In the genomic region with DNA sequence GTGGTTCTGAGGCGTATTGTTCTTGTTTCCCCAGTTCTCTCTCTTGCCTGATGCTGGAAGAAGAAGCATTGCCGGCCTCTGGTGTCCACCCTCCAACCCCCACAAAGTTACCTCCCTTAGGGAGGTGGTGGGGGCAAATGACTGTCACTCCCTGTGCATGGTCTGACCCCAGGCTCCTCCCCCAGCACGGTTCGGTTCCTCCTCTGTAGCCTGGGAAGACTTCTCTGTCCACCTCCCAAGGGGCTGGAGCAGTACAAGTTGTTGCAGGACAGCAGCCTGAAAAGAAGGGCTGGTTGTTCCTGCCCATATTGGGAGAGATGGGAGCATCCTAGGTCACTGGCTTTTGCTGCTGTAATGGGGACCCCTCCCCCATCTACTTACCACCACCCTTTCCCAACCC, we compare ENCODE assay signal across 29 mouse cellular contexts. TPM values are rescaled to one million over a fixed set of nuclear protein-coding genes. Genes with fewer than 3 reads are reported as not detected.
DNase-seq lines count a peak whose midpoint lies in the region; ATAC-seq and TF ChIP-seq lines count a peak whose summit lies in the region.
"Had no signal": no experiment of that assay in that cellular context is flagged by ENCODE, and none has a peak within 500 bp of the region (broad histone marks: within the 10 kb centered on the region; RNA-seq: fewer than 3 reads in every experiment).

No protein-coding gene starts in this region.

- no peaks in the 10 kb centered on the region for H3K79me2 ChIP-seq in heart, adult 2 months (replicated peaks; ENCODE audit: control insufficient read depth, insufficient read depth, low read length)

- no peaks in the 10 kb centered on the region for H3K9me3 ChIP-seq in forebrain, embryonic 15.5 days
- no peaks in the 10 kb centered on the region for H3K9me3 ChIP-seq in forebrain, embryonic 11.5 days (ENCODE audit: control insufficient read depth, low read length)
- H3K9me3 ChIP-seq in neural tube, embryonic 15.5 days (replicated peaks), result no peaks in the 10 kb centered on the region
- H3K9me3 ChIP-seq: embryonic facial prominence, embryonic 13.5 days; G1E; heart, embryonic 15.5 days; hindbrain, embryonic 15.5 days; limb, embryonic 15.5 days; liver, embryonic 15.5 days had no signal

- no peak for TF ChIP-seq POLR2A in heart, adult 2 months (IDR thresholded peaks at IDR 0.05; ENCODE audit: insufficient read depth, low read depth, low read length)

- no peak for DNase-seq in forebrain, embryonic 11.5 days (ENCODE audit: low spot score)
- DNase-seq in heart, adult 2 months, result peak; percentile 31 to 47
- no peak for DNase-seq in heart, postnatal 25 days (ENCODE audit: low spot score)
- peak; percentile 9 for DNase-seq in neural tube, embryonic 10.5 days (ENCODE audit: extremely low spot score, low spot score)
- DNase-seq in heart, postnatal 4 days, result peak; percentile 14
- no peak for DNase-seq in thymus, postnatal 4 days
- DNase-seq: adrenal gland, postnatal 10 days; cerebellum, adult 9-11 months; thymus, postnatal 14 days had no signal

- intact Hi-C loops in heart, adult 2 months (cut with DNase I), result no loop called here
- intact Hi-C loops in heart, postnatal 25 days (cut with DNase I), result no loop called here

- TF ChIP-seq EP300 in heart, adult 2 months (IDR thresholded peaks at IDR 0.05; ENCODE audit: insufficient read depth, low read depth, low read length), result no peak

- H3K27me3 ChIP-seq in forebrain, embryonic 15.5 days, result no peaks in the 10 kb centered on the region
- H3K27me3 ChIP-seq in forebrain, embryonic 11.5 days (ENCODE audit: control insufficient read depth, insufficient read depth, low read length), result no peaks in the 10 kb centered on the region
- no peaks in the 10 kb centered on the region for H3K27me3 ChIP-seq in heart, adult 2 months (ENCODE audit: control insufficient read depth, insufficient read depth, low read length)
- no peaks in the 10 kb centered on the region for H3K27me3 ChIP-seq in neural tube, embryonic 15.5 days (replicated peaks)
- H3K27me3 ChIP-seq: embryonic facial prominence, embryonic 13.5 days; heart, embryonic 15.5 days; hindbrain, embryonic 15.5 days; limb, embryonic 15.5 days; liver, embryonic 15.5 days had no signal

- no peak for TF ChIP-seq CTCF in heart, adult 2 months (IDR thresholded peaks at IDR 0.05)

- H3K4me1 ChIP-seq in forebrain, embryonic 15.5 days, result no peaks in the 10 kb centered on the region
- no peaks in the 10 kb centered on the region for H3K4me1 ChIP-seq in forebrain, embryonic 11.5 days (replicated peaks; ENCODE audit: control insufficient read depth, insufficient read depth, low read length)
- H3K4me1 ChIP-seq in heart, adult 2 months (ENCODE audit: control insufficient read depth, insufficient read depth, low read length), result no peaks in the 10 kb centered on the region
- H3K4me1 ChIP-seq in neural tube, embryonic 15.5 days, result no peaks in the 10 kb centered on the region
- H3K4me1 ChIP-seq: embryonic facial prominence, embryonic 13.5 days; heart, embryonic 15.5 days; hindbrain, embryonic 15.5 days; limb, embryonic 15.5 days; liver, embryonic 15.5 days had no signal

- H3K4me2 ChIP-seq in forebrain, embryonic 15.5 days (replicated peaks), result no peak overlapping the region
- no peak overlapping the region for H3K4me2 ChIP-seq in forebrain, embryonic 11.5 days (ENCODE audit: low read depth, low read length, severe bottlenecking)
- H3K4me2 ChIP-seq in neural tube, embryonic 15.5 days, result no peak overlapping the region
- H3K4me2 ChIP-seq: embryonic facial prominence, embryonic 13.5 days; heart, embryonic 15.5 days; hindbrain, embryonic 15.5 days; limb, embryonic 15.5 days; liver, embryonic 15.5 days had no signal

- no peak overlapping the region for H3K27ac ChIP-seq in forebrain, embryonic 15.5 days (replicated peaks)
- H3K27ac ChIP-seq in forebrain, embryonic 11.5 days (ENCODE audit: low read depth, low read length), result no peak overlapping the region
- H3K27ac ChIP-seq in heart, adult 2 months, result no peak overlapping the region; the same call in 1 of the 2 replicates
- no peak overlapping the region for H3K27ac ChIP-seq in neural tube, embryonic 15.5 days (replicated peaks)
- H3K27ac ChIP-seq: embryonic facial prominence, embryonic 13.5 days; heart, embryonic 15.5 days; hindbrain, embryonic 15.5 days; limb, embryonic 15.5 days; liver, embryonic 15.5 days had no signal

- no peak overlapping the region for H3K4me3 ChIP-seq in forebrain, embryonic 15.5 days
- H3K4me3 ChIP-seq in forebrain, embryonic 11.5 days (ENCODE audit: low read depth, low read length), result no peak overlapping the region
- no peak overlapping the region for H3K4me3 ChIP-seq in heart, adult 2 months
- H3K4me3 ChIP-seq in neural tube, embryonic 15.5 days (replicated peaks), result no peak overlapping the region
- H3K4me3 ChIP-seq: embryonic facial prominence, embryonic 13.5 days; heart, embryonic 15.5 days; hindbrain, embryonic 15.5 days; limb, embryonic 15.5 days; liver, embryonic 15.5 days had no signal

- 89% methylated on average over 4 of the region's 4 CpGs for WGBS in forebrain, embryonic 15.5 days
- WGBS in forebrain, embryonic 11.5 days, result 89% methylated on average over 4 of the region's 4 CpGs
- 71% methylated on average over 4 of the region's 4 CpGs for WGBS in heart, adult 2 months
- WGBS in neural tube, embryonic 15.5 days, result 90% methylated on average over 4 of the region's 4 CpGs

- no peak overlapping the region for H3K9ac ChIP-seq in forebrain, embryonic 15.5 days (replicated peaks)
- H3K9ac ChIP-seq in forebrain, embryonic 11.5 days (ENCODE audit: low read length), result no peak overlapping the region
- no peak overlapping the region for H3K9ac ChIP-seq in heart, adult 2 months (ENCODE audit: low read depth, low read length)
- no peak overlapping the region for H3K9ac ChIP-seq in neural tube, embryonic 15.5 days (replicated peaks)
- H3K9ac ChIP-seq: embryonic facial prominence, embryonic 13.5 days; heart, embryonic 15.5 days; hindbrain, embryonic 15.5 days; limb, embryonic 15.5 days; liver, embryonic 15.5 days had no signal

- 0 out of 2 replicates have a peak, but pooled peaks have one; percentile 15 for ATAC-seq in forebrain, embryonic 15.5 days (replicated peaks)
- no peak for ATAC-seq in forebrain, embryonic 11.5 days (replicated peaks; ENCODE audit: low FRiP score)
- ATAC-seq in neural tube, embryonic 15.5 days (ENCODE audit: low FRiP score), result no peak
- ATAC-seq: activated CD4-positive, CD25-positive, alpha-beta regulatory T cell, adult 4 months; intestine, embryonic 16.5 days; lung, postnatal 0 days had no signal

- peaks cover 94% of the 10 kb centered on the region for H3K36me3 ChIP-seq in forebrain, embryonic 15.5 days
- peaks cover 10% of the 10 kb centered on the region; the same call in 1 of the 2 replicates for H3K36me3 ChIP-seq in forebrain, embryonic 11.5 days (ENCODE audit: control insufficient read depth, insufficient read depth, low read length)
- H3K36me3 ChIP-seq in heart, adult 2 months (ENCODE audit: control insufficient read depth, insufficient read depth, low read length), result peaks cover 28% of the 10 kb centered on the region
- peaks cover 91% of the 10 kb centered on the region for H3K36me3 ChIP-seq in neural tube, embryonic 15.5 days

RNA-seq across cellular contexts. Expression of gene Ppp2r1a, which starts 20.3 kb away (rescaled TPM):
- 617 and 640 TPM in 2 replicates for polyA plus RNA-seq in forebrain, embryonic 15.5 days (2015; fragmentation: Nextera tagmentation; extraction: Ambion mirVana)
- polyA plus RNA-seq in forebrain, embryonic 11.5 days (2014; fragmentation: Nextera tagmentation; extraction: Ambion mirVana), result 523 and 567 TPM in 2 replicates
- 100 to 1,000 TPM; 167 to 188 TPM for total RNA-seq in heart, adult 2 months (2021)
- polyA plus RNA-seq in heart, adult 2 months (2012; rRNA removed), result 251 and 323 TPM in 2 replicates
- 100 to 1,000 TPM; 186 to 216 TPM for total RNA-seq in heart, postnatal 25 days (2021)
- 748 and 813 TPM in 2 replicates for polyA plus RNA-seq in neural tube, embryonic 15.5 days (2015; fragmentation: Nextera tagmentation; extraction: Ambion mirVana)
- total RNA-seq in heart, postnatal 4 days (2021), result 100 to 1,000 TPM; 287 to 293 TPM

RNA-seq across cellular contexts. Expression of gene Vmn1r233, which starts 30.8 kb away (rescaled TPM):
- not detected in 2 replicates for polyA plus RNA-seq in forebrain, embryonic 15.5 days (2015; fragmentation: Nextera tagmentation; extraction: Ambion mirVana)
- polyA plus RNA-seq in forebrain, embryonic 11.5 days (2014; fragmentation: Nextera tagmentation; extraction: Ambion mirVana), result not detected in 2 replicates
- total RNA-seq in heart, adult 2 months (2021), result not detected
- polyA plus RNA-seq in heart, adult 2 months (2012; rRNA removed), result not detected in 2 replicates
- total RNA-seq in heart, postnatal 25 days (2021), result not detected
- not detected in 2 replicates for polyA plus RNA-seq in neural tube, embryonic 15.5 days (2015; fragmentation: Nextera tagmentation; extraction: Ambion mirVana)
- total RNA-seq in heart, postnatal 4 days (2021), result not detected
- total RNA-seq: adrenal gland, postnatal 10 days; layer of hippocampus, adult 18-20 months; left cerebral cortex, postnatal 36 days; megakaryocyte progenitor cell, adult 5-6 weeks had no signal
- polyA plus RNA-seq: activated CD4-positive, CD25-positive, alpha-beta regulatory T cell, adult 4 months; cortical plate, adult 2 months; embryonic facial prominence, embryonic 13.5 days; frontal cortex, adult 2 months; G1E; heart, embryonic 15.5 days; hindbrain, embryonic 15.5 days; intestine, embryonic 16.5 days; kidney, embryonic 16.5 days; limb, embryonic 15.5 days; liver, embryonic 15.5 days; lung, postnatal 0 days; neural tube, embryonic 11.5 days; small intestine, adult 2 months; testis, adult 2 months had no signal

RNA-seq across cellular contexts. Expression of gene Zfp160, which starts 43.3 kb away (rescaled TPM):
- polyA plus RNA-seq in forebrain, embryonic 15.5 days (2015; fragmentation: Nextera tagmentation; extraction: Ambion mirVana), result 19.8 and 19.9 TPM in 2 replicates
- polyA plus RNA-seq in forebrain, embryonic 11.5 days (2014; fragmentation: Nextera tagmentation; extraction: Ambion mirVana), result 17.5 and 17.6 TPM in 2 replicates
- 1 to 10 TPM; 8.6 TPM for total RNA-seq in heart, adult 2 months (2021)
- polyA plus RNA-seq in heart, adult 2 months (2012; rRNA removed), result 3.4 and 6.4 TPM in 2 replicates
- 10 to 100 TPM; 11.0 to 11.5 TPM for total RNA-seq in heart, postnatal 25 days (2021)
- 15.3 and 15.9 TPM in 2 replicates for polyA plus RNA-seq in neural tube, embryonic 15.5 days (2015; fragmentation: Nextera tagmentation; extraction: Ambion mirVana)
- 10 to 100 TPM; 18.3 to 21.5 TPM for total RNA-seq in heart, postnatal 4 days (2021)

RNA-seq across cellular contexts. Expression of gene Vmn1r232, which starts 45.9 kb away (rescaled TPM):
- not detected in 2 replicates for polyA plus RNA-seq in forebrain, embryonic 15.5 days (2015; fragmentation: Nextera tagmentation; extraction: Ambion mirVana)
- polyA plus RNA-seq in forebrain, embryonic 11.5 days (2014; fragmentation: Nextera tagmentation; extraction: Ambion mirVana), result not detected in 2 replicates
- not detected for total RNA-seq in heart, adult 2 months (2021)
- polyA plus RNA-seq in heart, adult 2 months (2012; rRNA removed), result not detected in 2 replicates
- total RNA-seq in heart, postnatal 25 days (2021), result not detected
- polyA plus RNA-seq in neural tube, embryonic 15.5 days (2015; fragmentation: Nextera tagmentation; extraction: Ambion mirVana), result not detected in 2 replicates
- total RNA-seq in heart, postnatal 4 days (2021), result not detected
- total RNA-seq: adrenal gland, postnatal 10 days; layer of hippocampus, adult 18-20 months; left cerebral cortex, postnatal 36 days; megakaryocyte progenitor cell, adult 5-6 weeks had no signal
- polyA plus RNA-seq: activated CD4-positive, CD25-positive, alpha-beta regulatory T cell, adult 4 months; cortical plate, adult 2 months; embryonic facial prominence, embryonic 13.5 days; frontal cortex, adult 2 months; G1E; heart, embryonic 15.5 days; hindbrain, embryonic 15.5 days; intestine, embryonic 16.5 days; kidney, embryonic 16.5 days; limb, embryonic 15.5 days; liver, embryonic 15.5 days; lung, postnatal 0 days; neural tube, embryonic 11.5 days; small intestine, adult 2 months; testis, adult 2 months had no signal

Comparison
In these comparisons a context has a peak if more than half of its experiments do, and no peak if none do; other contexts are left out.
1. DNase-seq: peak in heart, adult 2 months (2 of 2), neural tube, embryonic 10.5 days (single experiment) and heart, postnatal 4 days (single experiment); none in forebrain, embryonic 11.5 days (single experiment), heart, postnatal 25 days (single experiment) and thymus, postnatal 4 days (single experiment).